ENCODE assay signal across 13 mouse cellular contexts in the genomic region with DNA sequence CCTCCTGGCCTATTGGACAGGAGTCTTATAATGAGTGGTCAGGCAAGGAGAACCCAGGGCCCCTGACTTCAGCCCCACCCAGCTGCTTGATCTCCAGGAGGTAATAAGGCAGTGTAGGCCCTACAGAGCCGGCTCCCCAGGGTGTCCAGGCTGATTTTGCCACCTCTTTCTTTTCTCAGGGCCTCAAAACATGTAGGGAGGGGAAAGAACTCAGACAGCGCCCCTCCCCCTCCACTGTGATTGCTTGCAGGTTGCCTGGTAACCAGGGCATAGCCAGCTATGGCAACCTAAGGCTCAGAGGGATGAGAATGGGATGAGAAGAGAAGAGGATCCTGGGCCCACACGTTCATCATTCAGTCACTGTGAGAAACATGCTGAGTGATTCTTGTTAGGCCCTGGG. TPM values are rescaled to one million over a fixed set of nuclear protein-coding genes. Genes with fewer than 3 reads are reported as not detected.
A peak's percentile ranks its signal among the peaks of the same experiment; 100 is the strongest.
DNase-seq lines count a peak whose midpoint lies in the region; ATAC-seq lines count a peak whose summit lies in the region.
"Had no signal": no experiment of that assay in that cellular context is flagged by ENCODE, and none has a peak within 500 bp of the region (broad histone marks: within the 10 kb centered on the region; RNA-seq: fewer than 3 reads in every experiment).

No protein-coding gene starts in this region.

- H3K27ac ChIP-seq in embryonic facial prominence, embryonic 14.5 days (replicated peaks; ENCODE audit: low read depth, low read length), result no peak overlapping the region
- H3K27ac ChIP-seq: limb, embryonic 12.5 days had no signal

- no peak overlapping the region for H3K4me2 ChIP-seq in embryonic facial prominence, embryonic 14.5 days (ENCODE audit: low read depth, low read length)
- H3K4me2 ChIP-seq: limb, embryonic 12.5 days had no signal

- no peaks in the 10 kb centered on the region for H3K9me3 ChIP-seq in embryonic facial prominence, embryonic 14.5 days (ENCODE audit: control insufficient read depth, low read length)
- H3K9me3 ChIP-seq: limb, embryonic 12.5 days had no signal

- 20% methylated on average over 2 of the region's 3 CpGs for WGBS in embryonic facial prominence, embryonic 14.5 days

- no peaks in the 10 kb centered on the region for H3K36me3 ChIP-seq in embryonic facial prominence, embryonic 14.5 days (ENCODE audit: control insufficient read depth, insufficient read depth, low read length)
- H3K36me3 ChIP-seq: limb, embryonic 12.5 days had no signal

- no peak overlapping the region for H3K4me3 ChIP-seq in embryonic facial prominence, embryonic 14.5 days (ENCODE audit: low read depth, low read length)
- H3K4me3 ChIP-seq: limb, embryonic 12.5 days had no signal

- ATAC-seq in embryonic facial prominence, embryonic 14.5 days (ENCODE audit: low read depth), result no peak

- DNase-seq in layer of hippocampus, adult 11-12 months (ENCODE audit: low spot score), result peak; percentile 69
- no peak for DNase-seq in layer of hippocampus, adult 9-10 months (ENCODE audit: low spot score)
- peak; percentile 14 for DNase-seq in embryonic facial prominence, embryonic 14.5 days (ENCODE audit: low spot score)
- DNase-seq in layer of hippocampus, postnatal 10 days (ENCODE audit: low spot score in 2 of 2), result peak; percentile 64 to 73
- peak; percentile 72 for DNase-seq in retina, embryonic 14.5 days (ENCODE audit: low spot score)
- no peak for DNase-seq in thymus, postnatal 25 days
- DNase-seq in spleen, postnatal 36 days (ENCODE audit: low spot score in 2 of 2), result no peak
- DNase-seq in adrenal gland, adult 2 months, result no peak
- DNase-seq: gastrocnemius, postnatal 10 days; kidney, adult 11 months; lung, postnatal 4 days had no signal

- no peaks in the 10 kb centered on the region for H3K4me1 ChIP-seq in embryonic facial prominence, embryonic 14.5 days (ENCODE audit: control insufficient read depth, insufficient read depth, low read length)

- no peak overlapping the region for H3K9ac ChIP-seq in embryonic facial prominence, embryonic 14.5 days (ENCODE audit: low read depth, low read length)
- H3K9ac ChIP-seq: limb, embryonic 12.5 days had no signal

- H3K27me3 ChIP-seq in embryonic facial prominence, embryonic 14.5 days (replicated peaks; ENCODE audit: control insufficient read depth, insufficient read depth, low read length), result peaks cover 9% of the 10 kb centered on the region; the same call in 1 of the 2 replicates

RNA-seq across cellular contexts. Expression of a gene that starts 6.5 kb away (rescaled TPM):
- 13.7 and 16.7 TPM in 2 replicates for polyA plus RNA-seq in embryonic facial prominence, embryonic 14.5 days (2014; fragmentation: Nextera tagmentation; extraction: Ambion mirVana)
- total RNA-seq in layer of hippocampus, postnatal 10 days (2021), result 100 to 1,000 TPM; 617 to 640 TPM
- 1 to 10 TPM; 2.9 to 4.7 TPM for total RNA-seq in adrenal gland, adult 2 months (2021)
- 2.1 and 2.9 TPM in 2 replicates for polyA plus RNA-seq in adrenal gland, adult 2 months (2012; rRNA removed)

RNA-seq across cellular contexts. Expression of a gene that starts 16.0 kb away (rescaled TPM):
- 0.25 TPM in 1 of 2 replicates, not detected in the other for polyA plus RNA-seq in embryonic facial prominence, embryonic 14.5 days (2014; fragmentation: Nextera tagmentation; extraction: Ambion mirVana)
- total RNA-seq in layer of hippocampus, postnatal 10 days (2021), result 10 to 100 TPM; 79.9 to 88.8 TPM
- total RNA-seq in adrenal gland, adult 2 months (2021), result under 1 TPM; 0.31 to 0.32 TPM
- polyA plus RNA-seq in adrenal gland, adult 2 months (2012; rRNA removed), result 0.23 and 0.26 TPM in 2 replicates
- total RNA-seq: CH12.LX; gastrocnemius, postnatal 10 days had no signal
- polyA plus RNA-seq: limb, embryonic 12.5 days had no signal

RNA-seq across cellular contexts. Expression of a gene that starts 23.6 kb away (rescaled TPM):
- 51.7 and 63.5 TPM in 2 replicates for polyA plus RNA-seq in embryonic facial prominence, embryonic 14.5 days (2014; fragmentation: Nextera tagmentation; extraction: Ambion mirVana)
- total RNA-seq in layer of hippocampus, postnatal 10 days (2021), result 1 to 10 TPM; 6.5 to 9.0 TPM
- 1 to 10 TPM in 1 of 2 experiments, under 1 TPM in 1; 0.93 to 1.9 TPM for total RNA-seq in adrenal gland, adult 2 months (2021)
- 11.0 and 11.1 TPM in 2 replicates for polyA plus RNA-seq in adrenal gland, adult 2 months (2012; rRNA removed)

RNA-seq across cellular contexts. Expression of a gene that starts 30.6 kb away (rescaled TPM):
- polyA plus RNA-seq in embryonic facial prominence, embryonic 14.5 days (2014; fragmentation: Nextera tagmentation; extraction: Ambion mirVana), result 0.20 TPM in 1 of 2 replicates, not detected in the other
- total RNA-seq in layer of hippocampus, postnatal 10 days (2021), result under 1 TPM in 1 of 2 experiments, not detected in 1; 0.25 TPM
- not detected for total RNA-seq in adrenal gland, adult 2 months (2021)
- polyA plus RNA-seq in adrenal gland, adult 2 months (2012; rRNA removed), result not detected in 2 replicates
- total RNA-seq: CH12.LX; gastrocnemius, postnatal 10 days had no signal
- polyA plus RNA-seq: limb, embryonic 12.5 days had no signal

RNA-seq across cellular contexts. Expression of a gene that starts 44.0 kb away (rescaled TPM):
- 0.17 and 0.40 TPM in 2 replicates for polyA plus RNA-seq in embryonic facial prominence, embryonic 14.5 days (2014; fragmentation: Nextera tagmentation; extraction: Ambion mirVana)
- total RNA-seq in layer of hippocampus, postnatal 10 days (2021), result 1 to 10 TPM in 1 of 2 experiments, under 1 TPM in 1; 0.69 to 1.0 TPM
- not detected for total RNA-seq in adrenal gland, adult 2 months (2021)
- 0.08 and 0.15 TPM in 2 replicates for polyA plus RNA-seq in adrenal gland, adult 2 months (2012; rRNA removed)
- polyA plus RNA-seq: limb, embryonic 12.5 days had no signal

Comparison
In these comparisons a context has a peak if more than half of its experiments do, and no peak if none do; other contexts are left out.
1. DNase-seq: peak in layer of hippocampus, adult 11-12 months (single experiment), embryonic facial prominence, embryonic 14.5 days (single experiment), layer of hippocampus, postnatal 10 days (2 of 2) and retina, embryonic 14.5 days (single experiment); none in layer of hippocampus, adult 9-10 months (single experiment), thymus, postnatal 25 days (single experiment), spleen, postnatal 36 days (0 of 2) and adrenal gland, adult 2 months (single experiment).
2. RNA of a gene that starts 6.5 kb away (total RNA-seq): 617 to 640 TPM in layer of hippocampus, postnatal 10 days; 2.9 to 4.7 TPM in adrenal gland, adult 2 months; every median in the first group is over 100 times any median in the second.
3. RNA of a gene that starts 16.0 kb away (total RNA-seq): 79.9 to 88.8 TPM in layer of hippocampus, postnatal 10 days; 0.31 to 0.32 TPM in adrenal gland, adult 2 months; every median in the first group is over 10 times any median in the second.